Mouse (Mus musculus) hindbrain, embryonic 10.5 days (tissue): ENCODE data around the gene Brd3os. TPM values are rescaled to one million over a fixed set of nuclear protein-coding genes. Genes with fewer than 3 reads are reported as not detected.

Source experiments
- DNase-seq: peaks from one replicate; pipeline ENCODE4 v3.0.0-alpha.2; 2017; ENCODE audit warnings: low spot score
- H3K27ac ChIP-seq: fragments of 300-500 bp; sonication (generic); 2 replicates; pipeline ENCODE4 v1.5.1; 2016; ENCODE audit warnings: mild to moderate bottlenecking, moderate library complexity
- H3K27me3 ChIP-seq: fragments of 300-500 bp; sonication (generic); 2 replicates; pipeline ENCODE4 v1.6.1; 2016; ENCODE audit warnings: mild to moderate bottlenecking; ENCODE audit not compliant: poor library complexity, insufficient read depth, severe bottlenecking
- H3K36me3 ChIP-seq: fragments of 300-500 bp; sonication (generic); 2 replicates; pipeline ENCODE4 v1.6.1; 2016; ENCODE audit warnings: mild to moderate bottlenecking, moderate library complexity
- H3K4me1 ChIP-seq: fragments of 300-500 bp; sonication (generic); replicated peaks from 2 replicates; pipeline ENCODE4 v1.6.1; 2016; ENCODE audit warnings: mild to moderate bottlenecking
- H3K4me3 ChIP-seq: fragments of 300-500 bp; sonication (generic); 2 replicates; pipeline ENCODE4 v1.5.1; 2016; ENCODE audit warnings: mild to moderate bottlenecking, moderate library complexity
- H3K9me3 ChIP-seq: fragments of 300-500 bp; sonication (generic); 2 replicates; pipeline ENCODE4 v1.6.1; 2016; ENCODE audit warnings: mild to moderate bottlenecking, moderate library complexity
- WGBS: fragments of 180-500 bp; shearing (Covaris S2); methylation state at CpG from one replicate; pipeline ENCODE4 v1.1.7; 2016; 5-methylcytosine and 5-hydroxymethylcytosine counted together
- polyA plus RNA-seq: library from polyadenylated mRNA; unstranded; fragments of >200 nt; fragmentation: Nextera tagmentation; extraction: Ambion mirVana; gene quantifications from 2 replicates; pipeline ENCODE4 v1.2.1, GENCODE M21; 2016

Brd3os gene
- polyA plus RNA-seq: 9.9 and 16.5 TPM in 2 replicates

DNA sequence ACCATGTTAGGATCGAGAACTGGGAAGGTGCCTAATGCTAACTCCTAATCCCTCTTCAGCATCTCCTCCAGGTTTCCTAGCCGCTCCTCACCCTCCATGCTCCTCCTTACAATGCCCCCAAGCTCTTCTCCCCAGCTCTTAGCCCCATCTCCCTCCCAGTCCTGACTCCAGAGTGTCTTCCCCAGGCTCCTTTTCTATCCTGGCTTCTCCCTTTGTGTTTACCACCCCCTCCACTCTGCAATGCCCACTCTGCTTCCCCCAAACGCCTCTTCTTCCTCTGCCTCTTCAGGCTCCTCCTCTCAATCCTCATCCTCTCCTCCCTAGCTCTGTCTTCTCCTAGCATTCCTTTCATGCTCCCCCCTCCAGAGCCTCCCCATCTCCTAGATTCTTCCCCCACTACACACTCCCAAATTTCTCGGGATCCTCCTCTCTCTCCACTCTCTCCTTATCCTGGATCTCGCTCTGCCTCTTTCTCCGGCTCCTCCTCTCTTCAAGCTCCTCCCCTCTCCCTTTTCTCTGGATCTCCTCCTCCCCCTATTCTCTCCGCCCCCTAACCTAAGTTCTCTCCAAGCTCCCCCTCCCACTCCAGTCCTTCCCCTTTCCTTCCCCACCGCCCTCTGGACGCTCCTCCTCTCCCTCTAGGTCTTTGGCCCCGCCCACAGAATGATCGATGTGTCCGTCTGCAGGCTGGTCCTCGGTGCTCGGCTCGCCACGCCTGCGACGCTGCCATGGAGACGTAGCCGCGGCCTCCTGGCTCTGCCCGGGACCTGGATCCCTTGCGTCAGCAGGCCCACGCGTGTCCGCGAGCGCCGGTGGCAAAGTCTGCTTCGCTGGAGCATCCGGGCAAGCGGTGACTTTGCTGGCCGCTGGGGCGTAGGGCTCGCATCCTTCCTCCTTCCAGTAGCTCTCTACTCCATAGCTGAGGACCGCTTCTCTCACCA, at the start of gene Brd3os:
Gene Brd3os, plus strand, starts transcription at position 558 of the 941 bp plus-strand sequence.
- Histone ChIP-seq H3K27ac (peak within 1 kb of the TSS; percentile 90), H3K27me3 (no peaks in the 10 kb centered on the region), H3K36me3 (peaks cover 33% of the 10 kb centered on the region), H3K4me3 (peak within 1 kb of the TSS; percentile 79), H3K4me1 (peaks cover 21% of the 10 kb centered on the region), H3K9me3 (no peaks in the 10 kb centered on the region)
- WGBS: 3% methylated on average over 36 of the region's 36 CpGs
- peak; percentile 99 for DNase-seq

DNA sequence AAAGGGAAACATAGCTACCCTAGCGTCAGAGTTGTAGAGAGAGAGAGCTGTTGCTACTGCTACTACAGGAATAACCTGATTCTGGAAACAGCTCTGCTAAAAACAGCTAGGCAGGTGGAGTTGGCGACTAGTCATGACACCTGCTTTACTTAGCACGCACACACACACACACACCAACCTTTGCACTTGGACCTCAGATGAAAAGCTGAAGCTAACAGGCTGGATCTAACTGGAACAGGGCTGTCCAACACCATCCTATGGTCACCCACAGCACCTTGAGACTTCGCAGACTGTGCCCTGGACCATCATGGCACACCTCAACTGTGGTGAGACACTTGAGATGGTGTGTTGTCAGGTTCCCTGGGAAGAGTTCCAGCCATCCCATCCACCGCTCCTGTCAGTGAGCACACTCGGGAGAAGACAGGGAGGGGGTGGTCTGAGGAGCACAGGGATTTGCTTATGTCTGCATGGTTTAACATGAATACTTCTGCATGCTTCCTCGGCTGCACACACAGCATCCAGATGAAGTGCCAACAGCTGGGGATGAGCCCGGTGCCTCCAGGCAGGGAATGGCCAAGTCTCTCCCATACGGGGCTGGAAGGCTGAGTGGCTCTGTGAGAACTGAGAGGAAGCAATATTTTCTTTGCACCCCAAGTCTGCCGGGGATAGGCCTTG, 47.8 kb upstream of the Brd3os start:
- DNase-seq: no peak
- Histone ChIP-seq H3K36me3 (peaks cover 10% of the 10 kb centered on the region), H3K4me3 (no peak overlapping the region), H3K4me1 (peaks cover 92% of the 10 kb centered on the region), H3K27me3 (no peaks in the 10 kb centered on the region), H3K9me3 (peaks cover 4% of the 10 kb centered on the region; the same call in 1 of the 2 replicates), H3K27ac (no peak overlapping the region)
- 69% methylated on average over 10 of the region's 10 CpGs for WGBS

DNA sequence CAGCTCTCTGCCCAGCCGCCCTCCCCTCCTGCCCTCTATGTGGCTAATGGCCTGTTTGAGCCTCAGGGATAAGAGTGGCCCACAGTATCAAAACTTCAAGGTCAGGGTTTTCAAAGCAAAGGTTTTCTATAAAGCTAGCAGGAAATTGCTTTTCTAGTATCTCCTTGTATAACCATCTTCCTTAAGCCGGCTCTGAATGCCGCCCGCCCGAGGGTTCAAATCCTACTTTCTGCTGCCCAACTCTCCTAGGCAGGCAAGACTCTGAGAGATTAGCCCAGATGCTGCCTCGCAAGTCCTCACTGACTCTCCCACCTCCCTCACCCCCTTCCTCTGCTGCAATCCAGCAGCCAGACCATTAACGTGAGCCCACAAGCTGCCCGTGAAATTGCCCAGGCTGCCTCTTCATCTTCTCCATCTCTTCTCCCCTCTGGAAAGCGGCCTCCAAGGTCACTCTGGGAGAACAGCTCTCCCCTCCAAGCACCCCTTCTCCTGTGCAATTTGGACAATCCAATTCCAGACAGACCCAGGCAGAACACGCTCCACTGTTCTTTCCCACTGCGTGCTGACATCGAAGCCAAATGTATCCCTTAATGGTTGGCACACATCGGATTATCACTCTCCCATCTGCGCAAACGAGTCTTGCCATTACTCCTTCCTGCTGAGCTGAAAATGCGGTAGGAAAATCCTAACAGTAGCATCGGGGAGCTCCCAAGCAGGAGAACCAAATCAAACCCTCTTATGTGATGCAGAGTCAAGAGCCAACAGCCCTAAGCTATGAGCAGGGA, 45.3 kb upstream of the Brd3os start:
- H3K4me1 ChIP-seq: peaks cover 67% of the 10 kb centered on the region
- DNase-seq: no peak
- H3K27me3 ChIP-seq: no peaks in the 10 kb centered on the region
- H3K36me3 ChIP-seq: peaks cover 24% of the 10 kb centered on the region
- H3K9me3 ChIP-seq: peaks cover 12% of the 10 kb centered on the region; the same call in 1 of the 2 replicates
- H3K4me3 ChIP-seq: no peak overlapping the region
- no peak overlapping the region for H3K27ac ChIP-seq
- WGBS: 70% methylated on average over 17 of the region's 17 CpGs

DNA sequence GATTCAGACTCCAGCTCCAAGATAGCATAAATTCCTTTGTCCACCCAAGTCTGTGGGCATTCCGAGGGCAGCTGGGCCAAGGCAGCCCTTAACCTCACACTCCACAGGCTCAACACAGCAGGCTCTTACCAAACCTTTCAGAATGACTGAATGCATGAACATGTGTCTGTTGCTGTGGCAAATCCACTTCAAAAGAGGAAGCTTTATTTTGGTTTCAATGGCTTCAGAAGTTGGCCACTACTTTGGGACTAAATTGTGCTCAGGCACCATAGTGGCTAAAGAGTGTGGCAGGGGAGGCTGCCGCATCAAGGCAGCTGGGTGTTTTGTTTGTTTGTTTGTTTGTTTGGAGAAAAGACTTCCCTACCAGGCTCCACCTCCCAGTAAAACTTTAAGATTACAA, 42.0 kb upstream of the Brd3os start:
- H3K27me3 ChIP-seq: no peaks in the 10 kb centered on the region
- no peak for DNase-seq
- peaks cover 52% of the 10 kb centered on the region for H3K4me1 ChIP-seq
- H3K4me3 ChIP-seq: no peak overlapping the region
- H3K9me3 ChIP-seq: peaks cover 12% of the 10 kb centered on the region; the same call in 1 of the 2 replicates
- no peak overlapping the region for H3K27ac ChIP-seq
- 96% methylated on average over 2 of the region's 2 CpGs for WGBS
- H3K36me3 ChIP-seq: peaks cover 24% of the 10 kb centered on the region

DNA sequence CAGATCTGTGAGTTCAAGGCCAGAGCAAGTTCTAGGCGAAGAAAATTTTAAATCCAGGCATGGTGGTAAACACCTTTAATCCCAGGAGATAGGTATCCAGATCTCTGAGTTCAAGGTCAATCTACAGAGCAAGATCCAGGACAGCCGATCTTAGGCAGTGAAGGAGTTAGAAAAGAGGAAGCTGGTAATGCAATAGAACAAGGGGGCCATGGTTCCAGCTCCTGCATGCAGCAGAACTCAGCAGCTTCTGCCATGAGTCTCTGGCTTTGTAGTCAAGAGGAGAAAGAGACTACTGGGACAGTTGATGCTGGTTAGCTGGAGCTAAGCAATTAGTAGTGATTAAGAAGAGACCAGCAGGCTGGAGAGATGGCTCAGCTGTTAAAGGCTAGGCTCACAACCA, 40.6 kb upstream of the Brd3os start:
- H3K4me1 ChIP-seq: peaks cover 52% of the 10 kb centered on the region
- H3K36me3 ChIP-seq: peaks cover 24% of the 10 kb centered on the region
- no peak for DNase-seq
- no peak overlapping the region for H3K27ac ChIP-seq
- no peak overlapping the region for H3K4me3 ChIP-seq
- peaks cover 12% of the 10 kb centered on the region; the same call in 1 of the 2 replicates for H3K9me3 ChIP-seq
- 85% methylated on average over 2 of the region's 2 CpGs for WGBS
- H3K27me3 ChIP-seq: no peaks in the 10 kb centered on the region

DNA sequence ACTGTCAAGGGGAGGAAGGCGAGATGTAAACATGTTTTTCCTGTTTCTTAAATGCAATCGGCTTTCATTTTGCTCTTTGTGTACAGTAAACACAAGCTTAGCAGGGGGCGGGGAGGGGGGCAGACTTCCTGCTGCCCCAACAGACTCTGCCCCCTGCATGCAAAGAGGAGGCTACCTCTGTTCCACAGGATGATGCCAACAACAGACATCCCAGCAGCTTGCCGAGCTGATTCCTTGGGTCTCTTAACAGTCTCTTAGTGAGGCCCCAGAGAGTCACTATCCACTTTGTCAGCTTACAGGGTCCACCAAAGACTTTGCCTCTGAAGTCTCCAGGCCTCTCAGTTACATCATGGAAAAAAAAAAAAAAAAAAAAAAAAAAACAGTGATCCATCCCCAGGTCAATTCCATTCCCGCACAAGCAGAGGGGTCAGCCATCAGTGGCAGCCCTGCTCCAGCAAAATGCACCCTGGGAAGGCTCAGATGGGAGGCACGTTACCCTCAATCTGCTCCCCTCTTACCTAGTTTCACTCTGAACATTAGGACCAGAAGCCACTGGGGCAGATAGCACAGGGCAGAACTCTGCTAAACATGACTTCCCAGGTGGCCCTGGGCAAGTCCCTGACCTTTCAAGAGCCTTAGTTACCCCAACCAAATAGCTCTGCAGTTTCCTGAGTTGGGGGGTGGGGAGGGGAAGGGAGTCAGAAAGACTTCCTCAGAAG, 37.6 kb upstream of the Brd3os start:
- H3K4me3 ChIP-seq: no peak overlapping the region
- H3K36me3 ChIP-seq: peaks cover 12% of the 10 kb centered on the region
- WGBS: 49% methylated on average over 6 of the region's 6 CpGs
- peaks cover 62% of the 10 kb centered on the region for H3K4me1 ChIP-seq
- H3K27ac ChIP-seq: peak overlapping the region; percentile 10; the same call in 1 of the 2 replicates
- DNase-seq: no peak
- no peaks in the 10 kb centered on the region for H3K27me3 ChIP-seq
- peaks cover 6% of the 10 kb centered on the region; the same call in 1 of the 2 replicates for H3K9me3 ChIP-seq

DNA sequence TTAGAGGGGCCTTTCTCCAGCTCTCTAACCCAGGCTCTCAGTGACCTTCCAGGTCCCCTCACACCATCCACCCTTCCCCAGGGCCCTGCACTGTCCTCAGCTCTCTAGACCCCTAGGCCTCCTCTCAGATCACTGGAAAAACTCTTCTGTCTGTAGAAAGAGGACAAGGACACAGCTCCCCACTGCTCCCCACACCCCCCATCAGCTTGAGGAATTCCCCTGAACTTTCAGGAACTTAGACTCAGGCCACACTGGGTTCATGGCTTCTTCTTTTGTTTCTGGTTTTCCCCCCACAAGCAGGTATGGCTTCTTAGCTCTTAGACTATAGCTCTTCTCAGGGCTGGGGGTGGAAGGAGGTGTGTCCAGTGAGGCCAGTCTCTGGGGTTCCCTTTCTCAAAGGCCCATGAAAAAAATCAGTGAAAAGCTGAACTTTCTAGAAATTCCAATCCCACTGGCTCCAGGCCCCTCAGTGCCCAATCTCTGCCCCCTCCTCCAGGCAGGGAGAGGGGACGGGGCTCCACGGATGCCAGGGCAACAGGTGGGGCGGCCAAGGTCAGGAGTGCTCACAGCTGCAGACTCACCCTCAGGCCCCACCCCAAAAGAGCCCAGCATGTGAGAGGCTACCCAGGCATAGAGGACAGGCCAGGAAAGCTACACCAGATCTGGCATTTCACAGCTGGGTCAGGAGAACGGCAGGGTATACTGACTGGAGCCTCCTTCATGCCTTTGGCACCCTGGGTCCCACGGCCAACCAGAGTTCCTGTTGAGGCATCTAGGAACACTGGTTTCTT, 36.8 kb upstream of the Brd3os start:
- DNase-seq: no peak
- H3K4me3 ChIP-seq: no peak overlapping the region
- peak overlapping the region; percentile 10 for H3K27ac ChIP-seq
- H3K4me1 ChIP-seq: peaks cover 67% of the 10 kb centered on the region
- 60% methylated on average over 5 of the region's 5 CpGs for WGBS
- H3K36me3 ChIP-seq: peaks cover 4% of the 10 kb centered on the region; the same call in 1 of the 2 replicates
- H3K27me3 ChIP-seq: no peaks in the 10 kb centered on the region
- H3K9me3 ChIP-seq: no peaks in the 10 kb centered on the region

DNA sequence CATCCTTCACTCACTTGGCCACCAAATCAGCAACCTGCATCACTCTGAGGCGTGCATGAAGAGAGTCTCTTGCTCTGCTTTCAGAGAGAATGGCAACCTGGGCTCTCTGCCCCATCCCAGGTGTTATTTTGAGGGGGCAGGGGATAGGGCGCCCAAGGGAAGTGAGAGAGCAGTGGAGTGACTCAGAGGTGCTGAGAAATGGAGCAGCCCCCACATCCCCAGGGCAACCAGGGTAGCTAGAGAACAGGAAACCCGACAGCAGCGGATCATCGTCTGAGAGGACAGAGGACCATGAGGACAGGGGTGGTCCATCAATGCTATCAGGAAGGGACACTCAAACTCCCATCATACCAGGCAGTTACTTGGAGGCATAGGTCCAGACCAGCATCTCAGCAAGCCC, 35.2 kb upstream of the Brd3os start:
- no peaks in the 10 kb centered on the region for H3K27me3 ChIP-seq
- 0 out of 2 replicates have a peak overlapping the region, but pooled peaks have one; percentile 47 for H3K27ac ChIP-seq
- H3K4me3 ChIP-seq: no peak overlapping the region
- WGBS: 92% methylated on average over 5 of the region's 5 CpGs
- H3K4me1 ChIP-seq: peaks cover 82% of the 10 kb centered on the region
- no peak for DNase-seq
- H3K36me3 ChIP-seq: no peaks in the 10 kb centered on the region
- H3K9me3 ChIP-seq: no peaks in the 10 kb centered on the region

DNA sequence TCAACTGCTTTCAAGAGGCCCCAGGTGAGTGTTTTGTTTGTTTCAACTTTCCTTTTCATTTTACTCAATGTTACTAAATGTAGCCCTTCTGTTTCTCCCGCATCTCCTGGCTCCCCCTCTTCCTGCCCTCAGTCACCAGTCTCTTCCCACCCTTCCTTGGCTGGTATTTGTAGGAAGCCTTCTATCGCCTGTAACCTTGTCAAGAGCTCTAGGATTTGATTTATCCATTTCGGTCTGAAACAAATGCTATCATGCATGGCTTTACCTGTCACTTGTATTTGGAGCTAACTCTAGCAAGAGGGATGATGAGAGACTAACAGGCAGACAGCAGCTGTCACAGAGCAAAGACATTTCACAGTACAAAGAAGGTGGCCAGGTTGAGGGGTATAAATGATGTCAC, 33.9 kb upstream of the Brd3os start:
- no peak for DNase-seq
- Histone ChIP-seq H3K36me3 (no peaks in the 10 kb centered on the region), H3K4me1 (peaks cover 94% of the 10 kb centered on the region), H3K4me3 (no peak overlapping the region), H3K9me3 (no peaks in the 10 kb centered on the region), H3K27me3 (no peaks in the 10 kb centered on the region), H3K27ac (peak overlapping the region; percentile 47; the same call in 1 of the 2 replicates)
- 76% methylated on average over 3 of the region's 3 CpGs for WGBS

DNA sequence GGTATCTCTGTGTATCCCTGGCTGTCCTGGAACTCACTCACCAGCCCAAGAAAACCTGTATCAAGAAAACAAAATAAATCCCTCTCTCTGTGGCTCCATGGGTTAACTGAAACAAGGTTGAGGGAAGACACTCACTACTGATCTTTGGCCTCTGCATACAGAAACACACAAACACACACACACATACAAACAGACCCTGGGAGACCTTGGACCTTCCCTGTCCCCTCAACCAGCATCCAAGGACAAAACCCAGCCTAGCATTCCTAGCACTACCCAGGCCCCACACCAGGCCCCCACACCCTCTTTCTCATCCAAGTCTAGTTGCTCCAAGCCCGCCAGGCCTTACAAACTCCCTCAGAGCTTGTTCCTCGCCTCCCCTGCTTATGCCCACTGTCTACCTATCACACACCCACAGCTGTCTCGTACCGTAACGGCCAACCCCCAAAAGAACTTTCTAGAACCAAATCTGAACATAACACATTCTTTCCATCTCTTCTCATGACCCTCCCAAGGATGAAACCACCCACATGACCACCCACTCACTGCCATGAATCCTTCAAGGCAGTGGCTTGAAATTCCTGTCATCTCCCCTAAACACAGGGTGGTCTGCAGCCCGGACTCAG, 31.5 kb upstream of the Brd3os start:
- peak overlapping the region; percentile 89 for H3K27ac ChIP-seq
- H3K4me3 ChIP-seq: no peak overlapping the region
- no peak for DNase-seq
- no peaks in the 10 kb centered on the region for H3K9me3 ChIP-seq
- no peaks in the 10 kb centered on the region for H3K36me3 ChIP-seq
- H3K4me1 ChIP-seq: peaks cover 96% of the 10 kb centered on the region
- H3K27me3 ChIP-seq: no peaks in the 10 kb centered on the region
- 85% methylated on average over 6 of the region's 6 CpGs for WGBS

DNA sequence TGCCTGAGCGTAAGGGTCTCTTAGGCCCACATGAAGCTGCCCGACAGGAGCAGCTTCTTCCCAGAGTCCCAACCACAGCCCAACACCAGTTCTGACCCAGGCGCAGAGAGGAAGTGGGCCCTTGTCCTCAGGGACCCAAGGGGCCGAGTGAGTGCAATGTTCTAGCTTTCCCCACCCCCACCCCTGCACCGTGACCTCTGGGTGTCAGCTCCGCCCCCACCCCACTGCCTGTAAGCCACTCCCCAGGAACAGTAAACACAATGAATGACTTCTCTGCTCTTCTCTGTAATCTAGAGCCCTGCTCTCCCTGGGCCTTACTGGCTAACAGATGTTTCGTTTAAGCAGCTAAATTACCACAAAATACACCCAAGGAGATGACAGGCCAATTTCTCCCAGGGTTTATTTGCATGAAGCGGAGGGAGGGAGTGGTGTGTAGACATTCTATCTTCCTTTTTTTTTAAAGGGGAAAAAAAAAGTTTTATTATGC, 30.4 kb upstream of the Brd3os start:
- H3K4me3 ChIP-seq: peak overlapping the region; percentile 25
- peaks cover 96% of the 10 kb centered on the region for H3K4me1 ChIP-seq
- H3K27ac ChIP-seq: peak overlapping the region; percentile 89
- 10% methylated on average over 8 of the region's 8 CpGs for WGBS
- H3K27me3 ChIP-seq: no peaks in the 10 kb centered on the region
- no peaks in the 10 kb centered on the region for H3K9me3 ChIP-seq
- DNase-seq: peak; percentile 68
- H3K36me3 ChIP-seq: no peaks in the 10 kb centered on the region
